In genomic region chr15:31583304-31584085, GRCm38 (mm10) we compare ENCODE assay signal across 26 mouse cellular contexts. TPM values are rescaled to one million over a fixed set of nuclear protein-coding genes. Genes with fewer than 3 reads are reported as not detected.
DNase-seq lines count a peak whose midpoint lies in the region; ATAC-seq and TF ChIP-seq lines count a peak whose summit lies in the region.
"Had no signal": no experiment of that assay in that cellular context is flagged by ENCODE, and none has a peak within 500 bp of the region (broad histone marks: within the 10 kb centered on the region; RNA-seq: fewer than 3 reads in every experiment).

No protein-coding gene starts in this region.

- ATAC-seq in liver, embryonic 15.5 days (ENCODE audit: insufficient read depth), result peak; percentile 35
- ATAC-seq in liver, embryonic 11.5 days (replicated peaks; ENCODE audit: low FRiP score), result no peak
- 0 out of 2 replicates have a peak, but pooled peaks have one; percentile 8 for ATAC-seq in stomach, postnatal 0 days (ENCODE audit: low FRiP score, low TSS enrichment)
- no peak for ATAC-seq in frontal cortex, adult (ENCODE audit: low TSS enrichment)
- ATAC-seq in hindbrain, postnatal 0 days, result no peak
- ATAC-seq: CD4-positive, CD25-positive, alpha-beta regulatory T cell, adult 4 months; midbrain, embryonic 13.5 days had no signal

- H3K27me3 ChIP-seq in liver, embryonic 15.5 days, result no peaks in the 10 kb centered on the region
- H3K27me3 ChIP-seq in liver, embryonic 11.5 days (replicated peaks; ENCODE audit: control insufficient read depth, insufficient read depth, low read length), result no peaks in the 10 kb centered on the region
- H3K27me3 ChIP-seq in stomach, postnatal 0 days (ENCODE audit: control insufficient read depth, insufficient read depth, low read length), result no peaks in the 10 kb centered on the region
- H3K27me3 ChIP-seq in hindbrain, postnatal 0 days (ENCODE audit: insufficient read depth, low read length), result no peaks in the 10 kb centered on the region
- H3K27me3 ChIP-seq: embryonic facial prominence, embryonic 13.5 days; forebrain, embryonic 12.5 days; heart, embryonic 15.5 days; kidney, embryonic 15.5 days; limb, embryonic 13.5 days; midbrain, embryonic 13.5 days had no signal

- H3K36me3 ChIP-seq in liver, embryonic 15.5 days (replicated peaks), result no peaks in the 10 kb centered on the region
- H3K36me3 ChIP-seq in liver, embryonic 11.5 days (ENCODE audit: control insufficient read depth, insufficient read depth, low read length), result no peaks in the 10 kb centered on the region
- no peaks in the 10 kb centered on the region for H3K36me3 ChIP-seq in stomach, postnatal 0 days (ENCODE audit: control insufficient read depth, insufficient read depth, low read length)
- no peaks in the 10 kb centered on the region for H3K36me3 ChIP-seq in hindbrain, postnatal 0 days (ENCODE audit: insufficient read depth, low read length)
- H3K36me3 ChIP-seq: forebrain, embryonic 12.5 days; heart, embryonic 15.5 days; midbrain, embryonic 13.5 days had no signal

- H3K4me1 ChIP-seq in liver, embryonic 15.5 days (replicated peaks), result peaks cover 14% of the 10 kb centered on the region
- peaks cover 8% of the 10 kb centered on the region; the same call in 1 of the 2 replicates for H3K4me1 ChIP-seq in liver, embryonic 11.5 days (replicated peaks; ENCODE audit: control insufficient read depth, insufficient read depth, low read length)
- no peaks in the 10 kb centered on the region for H3K4me1 ChIP-seq in stomach, postnatal 0 days (replicated peaks; ENCODE audit: control insufficient read depth, insufficient read depth)
- H3K4me1 ChIP-seq in hindbrain, postnatal 0 days (ENCODE audit: insufficient read depth, low read length), result no peaks in the 10 kb centered on the region
- H3K4me1 ChIP-seq: embryonic facial prominence, embryonic 13.5 days; forebrain, embryonic 12.5 days; kidney, embryonic 15.5 days; limb, embryonic 13.5 days; midbrain, embryonic 13.5 days had no signal

- WGBS in liver, embryonic 15.5 days (ENCODE audit: insufficient replicate concordance), result 65% methylated on average over 13 of the region's 13 CpGs
- WGBS in liver, embryonic 11.5 days, result 82% methylated on average over 13 of the region's 13 CpGs
- 78% methylated on average over 13 of the region's 13 CpGs for WGBS in stomach, postnatal 0 days
- WGBS in hindbrain, postnatal 0 days, result 89% methylated on average over 13 of the region's 13 CpGs

- DNase-seq in liver, embryonic 11.5 days (ENCODE audit: low spot score), result no peak
- peak; percentile 89 for DNase-seq in adipocyte (ENCODE audit: low spot score)
- peak; percentile 52 for DNase-seq in adrenal gland, postnatal 25 days
- no peak for DNase-seq in stomach, postnatal 0 days (ENCODE audit: low spot score)
- no peak for DNase-seq in hindbrain, postnatal 0 days (ENCODE audit: low spot score)
- DNase-seq: cerebellum, adult 11-12 months; cerebellum, postnatal 14 days; gastrocnemius, postnatal 36 days; heart, postnatal 4 days; lung, adult 2 months; lung, postnatal 14 days; retina, postnatal 1 day; right cerebral cortex, postnatal 25 days; thymus, postnatal 14 days had no signal

- no peak overlapping the region for H3K9ac ChIP-seq in liver, embryonic 15.5 days
- no peak overlapping the region for H3K9ac ChIP-seq in liver, embryonic 11.5 days (ENCODE audit: low read depth, low read length)
- no peak overlapping the region for H3K9ac ChIP-seq in stomach, postnatal 0 days (ENCODE audit: low read length)
- no peak overlapping the region for H3K9ac ChIP-seq in hindbrain, postnatal 0 days (replicated peaks; ENCODE audit: low read length)
- H3K9ac ChIP-seq: embryonic facial prominence, embryonic 13.5 days; forebrain, embryonic 12.5 days; heart, embryonic 15.5 days; hindbrain, embryonic 14.5 days; kidney, embryonic 15.5 days; limb, embryonic 13.5 days; midbrain, embryonic 13.5 days had no signal

- no peaks in the 10 kb centered on the region for H3K9me3 ChIP-seq in liver, embryonic 15.5 days (replicated peaks)
- H3K9me3 ChIP-seq in liver, embryonic 11.5 days (ENCODE audit: control insufficient read depth, low read length), result no peaks in the 10 kb centered on the region
- no peaks in the 10 kb centered on the region for H3K9me3 ChIP-seq in stomach, postnatal 0 days (ENCODE audit: control insufficient read depth, low read length)
- no peaks in the 10 kb centered on the region for H3K9me3 ChIP-seq in hindbrain, postnatal 0 days (ENCODE audit: low read length)
- H3K9me3 ChIP-seq: embryonic facial prominence, embryonic 13.5 days; forebrain, embryonic 12.5 days; heart, embryonic 15.5 days; kidney, embryonic 15.5 days; limb, embryonic 13.5 days; midbrain, embryonic 13.5 days had no signal

- no peak for TF ChIP-seq EP300 in stomach, postnatal 0 days (optimal IDR thresholded peaks at IDR 0.05)

- H3K4me2 ChIP-seq in liver, embryonic 15.5 days, result no peak overlapping the region
- no peak overlapping the region for H3K4me2 ChIP-seq in liver, embryonic 11.5 days
- no peak overlapping the region for H3K4me2 ChIP-seq in stomach, postnatal 0 days (replicated peaks; ENCODE audit: low read depth)
- no peak overlapping the region for H3K4me2 ChIP-seq in hindbrain, postnatal 0 days (ENCODE audit: low read depth, low read length)
- H3K4me2 ChIP-seq: embryonic facial prominence, embryonic 13.5 days; forebrain, embryonic 12.5 days; heart, embryonic 15.5 days; hindbrain, embryonic 14.5 days; kidney, embryonic 15.5 days; limb, embryonic 13.5 days; midbrain, embryonic 13.5 days had no signal

- no peak overlapping the region for H3K4me3 ChIP-seq in liver, embryonic 15.5 days (replicated peaks)
- H3K4me3 ChIP-seq in liver, embryonic 11.5 days (ENCODE audit: low read depth, low read length), result no peak overlapping the region
- H3K4me3 ChIP-seq in stomach, postnatal 0 days (ENCODE audit: low read depth, low read length), result no peak overlapping the region
- H3K4me3 ChIP-seq in hindbrain, postnatal 0 days (ENCODE audit: low read length), result no peak overlapping the region
- H3K4me3 ChIP-seq: embryonic facial prominence, embryonic 13.5 days; erythroblast, embryonic 14.5 days; forebrain, embryonic 12.5 days; heart, embryonic 15.5 days; kidney, embryonic 15.5 days; limb, embryonic 13.5 days; midbrain, embryonic 13.5 days had no signal

- TF ChIP-seq CTCF in stomach, postnatal 0 days (IDR thresholded peaks at IDR 0.05; ENCODE audit: low read depth), result no peak
- TF ChIP-seq CTCF in hindbrain, postnatal 0 days (IDR thresholded peaks at IDR 0.05; ENCODE audit: low read depth), result no peak

- H3K27ac ChIP-seq in liver, embryonic 15.5 days (replicated peaks), result no peak overlapping the region
- H3K27ac ChIP-seq in liver, embryonic 11.5 days (ENCODE audit: low read depth, low read length), result no peak overlapping the region
- H3K27ac ChIP-seq in stomach, postnatal 0 days (replicated peaks), result no peak overlapping the region
- H3K27ac ChIP-seq in hindbrain, postnatal 0 days, result no peak overlapping the region
- H3K27ac ChIP-seq: embryonic facial prominence, embryonic 13.5 days; forebrain, embryonic 12.5 days; heart, embryonic 15.5 days; hindbrain, embryonic 14.5 days; kidney, embryonic 15.5 days; limb, embryonic 13.5 days; midbrain, embryonic 13.5 days had no signal

RNA-seq across cellular contexts. Expression of gene Cct5, which starts 18.1 kb away (rescaled TPM):
- 254 and 263 TPM in 2 replicates for polyA plus RNA-seq in liver, embryonic 15.5 days (2015; fragmentation: Nextera tagmentation; extraction: Ambion mirVana)
- polyA plus RNA-seq in liver, embryonic 11.5 days (2014; fragmentation: Nextera tagmentation; extraction: Ambion mirVana), result 683 and 762 TPM in 2 replicates
- total RNA-seq in adrenal gland, postnatal 25 days (2021), result 301 and 333 TPM in 2 replicates
- polyA plus RNA-seq in stomach, postnatal 0 days (2015; fragmentation: Nextera tagmentation; extraction: Ambion mirVana), result 247 and 248 TPM in 2 replicates
- total RNA-seq in hindbrain, postnatal 0 days (2014; rRNA removed), result 251 and 279 TPM in 2 replicates
- polyA plus RNA-seq in hindbrain, postnatal 0 days (2015; fragmentation: Nextera tagmentation; extraction: Ambion mirVana), result 416 and 423 TPM in 2 replicates

RNA-seq across cellular contexts. Expression of gene Fam173b, which starts 18.2 kb away (rescaled TPM):
- 8.3 and 8.6 TPM in 2 replicates for polyA plus RNA-seq in liver, embryonic 15.5 days (2015; fragmentation: Nextera tagmentation; extraction: Ambion mirVana)
- 13.8 and 14.3 TPM in 2 replicates for polyA plus RNA-seq in liver, embryonic 11.5 days (2014; fragmentation: Nextera tagmentation; extraction: Ambion mirVana)
- 24.7 and 29.0 TPM in 2 replicates for total RNA-seq in adrenal gland, postnatal 25 days (2021)
- 9.9 and 10.4 TPM in 2 replicates for polyA plus RNA-seq in stomach, postnatal 0 days (2015; fragmentation: Nextera tagmentation; extraction: Ambion mirVana)
- 7.4 and 12.5 TPM in 2 replicates for total RNA-seq in hindbrain, postnatal 0 days (2014; rRNA removed)
- polyA plus RNA-seq in hindbrain, postnatal 0 days (2015; fragmentation: Nextera tagmentation; extraction: Ambion mirVana), result 8.2 and 8.9 TPM in 2 replicates

RNA-seq across cellular contexts. Expression of gene Cmbl, which starts 18.3 kb away (rescaled TPM):
- polyA plus RNA-seq in liver, embryonic 15.5 days (2015; fragmentation: Nextera tagmentation; extraction: Ambion mirVana), result 11.0 and 13.3 TPM in 2 replicates
- 2.9 TPM in 2 replicates for polyA plus RNA-seq in liver, embryonic 11.5 days (2014; fragmentation: Nextera tagmentation; extraction: Ambion mirVana)
- 180 and 181 TPM in 2 replicates for total RNA-seq in adrenal gland, postnatal 25 days (2021)
- polyA plus RNA-seq in stomach, postnatal 0 days (2015; fragmentation: Nextera tagmentation; extraction: Ambion mirVana), result 37.8 and 38.2 TPM in 2 replicates
- total RNA-seq in hindbrain, postnatal 0 days (2014; rRNA removed), result 15.2 and 21.2 TPM in 2 replicates
- 22.7 and 24.9 TPM in 2 replicates for polyA plus RNA-seq in hindbrain, postnatal 0 days (2015; fragmentation: Nextera tagmentation; extraction: Ambion mirVana)
- total RNA-seq: megakaryocyte progenitor cell, adult 5-6 weeks had no signal
- polyA plus RNA-seq: CD4-positive, CD25-positive, alpha-beta regulatory T cell, adult 4 months; erythroblast, embryonic 14.5 days had no signal

RNA-seq across cellular contexts. Expression of gene March6, which starts 52.6 kb away (rescaled TPM):
- polyA plus RNA-seq in liver, embryonic 15.5 days (2015; fragmentation: Nextera tagmentation; extraction: Ambion mirVana), result 12.9 and 15.6 TPM in 2 replicates
- polyA plus RNA-seq in liver, embryonic 11.5 days (2014; fragmentation: Nextera tagmentation; extraction: Ambion mirVana), result 35.5 and 36.1 TPM in 2 replicates
- total RNA-seq in adrenal gland, postnatal 25 days (2021), result 142 and 154 TPM in 2 replicates
- 12.6 and 12.9 TPM in 2 replicates for polyA plus RNA-seq in stomach, postnatal 0 days (2015; fragmentation: Nextera tagmentation; extraction: Ambion mirVana)
- total RNA-seq in hindbrain, postnatal 0 days (2014; rRNA removed), result 154 and 169 TPM in 2 replicates
- 55.3 and 57.4 TPM in 2 replicates for polyA plus RNA-seq in hindbrain, postnatal 0 days (2015; fragmentation: Nextera tagmentation; extraction: Ambion mirVana)

Comparison
In these comparisons a context has a peak if more than half of its experiments do, and no peak if none do; other contexts are left out.
1. ATAC-seq: peak in liver, embryonic 15.5 days (single experiment) and stomach, postnatal 0 days (single experiment); none in liver, embryonic 11.5 days (single experiment), frontal cortex, adult (single experiment) and hindbrain, postnatal 0 days (single experiment).
2. DNase-seq: peak in adipocyte (single experiment) and adrenal gland, postnatal 25 days (single experiment); none in liver, embryonic 11.5 days (single experiment), stomach, postnatal 0 days (single experiment) and hindbrain, postnatal 0 days (single experiment).